Mouse (Mus musculus) erythroblast, embryonic 14.5 days (primary cell): ENCODE results near the gene Gfy. TPM values are rescaled to one million over a fixed set of nuclear protein-coding genes. Genes with fewer than 3 reads are reported as not detected.
A peak's percentile ranks its signal among the peaks of the same experiment; 100 is the strongest.

ENCODE experiments used
- H3K27me3 ChIP-seq: 2 replicates; pipeline ENCODE4 v1.6.1; 2012; ENCODE audit warnings: inconsistent platforms; ENCODE audit not compliant: control insufficient read depth
- H3K36me3 ChIP-seq: 2 replicates; pipeline ENCODE4 v1.6.1; 2012; ENCODE audit warnings: mild to moderate bottlenecking, inconsistent platforms; ENCODE audit not compliant: control insufficient read depth
- H3K4me1 ChIP-seq: 2 replicates; pipeline ENCODE4 v1.6.1; 2012; ENCODE audit warnings: inconsistent platforms; ENCODE audit not compliant: control insufficient read depth
- H3K4me3 ChIP-seq: replicated peaks from 2 replicates; pipeline ENCODE3; 2012; ENCODE audit warnings: moderate library complexity, mild to moderate bottlenecking, inconsistent platforms
- H3K9me3 ChIP-seq: 2 replicates; pipeline ENCODE4 v1.6.1; 2012; ENCODE audit warnings: low read length, inconsistent platforms, mixed read lengths; ENCODE audit not compliant: control insufficient read depth
- GATA1 ChIP-seq: IDR thresholded peaks from 2 replicates; pipeline ENCODE4 v1.6.1; 2012; ENCODE audit warnings: low read length, inconsistent platforms, mixed read lengths
- TAL1 ChIP-seq: IDR thresholded peaks from 3 replicates; pipeline ENCODE4 v1.6.1; 2012; ENCODE audit warnings: low read length, inconsistent platforms, mixed read lengths
- polyA plus RNA-seq: library from polyadenylated mRNA; stranded (reverse); fragments of >175 nt; gene quantifications from 2 replicates; pipeline ENCODE4 v1.2.3, GENCODE M21; 2012

Gfy gene
- polyA plus RNA-seq, 1 experiment = not detected

GRCm38 (mm10) chr7:45126844-45127699, 52.3 kb downstream of the Gfy start:
- peaks cover 50% of the 10 kb centered on the region for H3K36me3 ChIP-seq
- H3K4me1 ChIP-seq = peaks cover 79% of the 10 kb centered on the region
- H3K9me3 ChIP-seq = no peaks in the 10 kb centered on the region
- TF ChIP-seq GATA1 (no peak), TAL1 (no peak)
- no peaks in the 10 kb centered on the region for H3K27me3 ChIP-seq
- H3K4me3 ChIP-seq = peak overlapping the region; percentile 97

Other genes with a start within 250 kb of the Gfy start
- gene Tsks, start 236.4 kb downstream of the Gfy start, polyA plus RNA-seq = not detected in 2 replicates
- gene Cpt1c, start 204.7 kb downstream of the Gfy start, polyA plus RNA-seq = 0.05 and 0.07 TPM in 2 replicates
- 4.3 and 4.9 TPM in 2 replicates for gene Prmt1, start 193.0 kb downstream of the Gfy start, polyA plus RNA-seq
- gene Irf3, start 181.9 kb downstream of the Gfy start, polyA plus RNA-seq = 10.4 and 10.6 TPM in 2 replicates
- gene Bcl2l12, start 180.9 kb downstream of the Gfy start, polyA plus RNA-seq = 6.1 and 6.4 TPM in 2 replicates
- gene Scaf1, start 163.2 kb downstream of the Gfy start, polyA plus RNA-seq = 29.6 and 31.0 TPM in 2 replicates
- gene Rras, start 161.6 kb downstream of the Gfy start, polyA plus RNA-seq = 0.45 and 0.53 TPM in 2 replicates
- gene Prr12, start 126.7 kb downstream of the Gfy start, polyA plus RNA-seq = 1.6 and 2.9 TPM in 2 replicates
- gene Nosip, start 117.1 kb downstream of the Gfy start, polyA plus RNA-seq = 12.5 and 14.9 TPM in 2 replicates
- gene Prrg2, start 116.9 kb downstream of the Gfy start, polyA plus RNA-seq = 3.0 and 3.6 TPM in 2 replicates
- gene Rcn3, start 87.3 kb downstream of the Gfy start, polyA plus RNA-seq = 0.86 and 0.91 TPM in 2 replicates
- gene Fcgrt, start 75.7 kb downstream of the Gfy start, polyA plus RNA-seq = 1.0 TPM in 2 replicates
- gene Rps11, start 55.1 kb downstream of the Gfy start, polyA plus RNA-seq = 22.2 and 23.5 TPM in 2 replicates
- 438 and 543 TPM in 2 replicates for gene Rpl13a, start 50.8 kb downstream of the Gfy start, polyA plus RNA-seq
- not detected in 2 replicates for gene Gm45713, start 43.3 kb downstream of the Gfy start, polyA plus RNA-seq
- gene Flt3l, start 43.1 kb downstream of the Gfy start, polyA plus RNA-seq = 1.7 TPM in 2 replicates
- 6.2 and 7.2 TPM in 2 replicates for gene Pih1d1, start 25.3 kb downstream of the Gfy start, polyA plus RNA-seq
- 13.5 and 16.3 TPM in 2 replicates for gene Aldh16a1, start 25.0 kb downstream of the Gfy start, polyA plus RNA-seq
- gene Slc17a7, start 15.6 kb downstream of the Gfy start, polyA plus RNA-seq = 0.02 TPM in 1 of 2 replicates, not detected in the other
- gene Pth2, start 1.4 kb upstream of the Gfy start, polyA plus RNA-seq = not detected in 2 replicates
- gene Ccdc155, start 25.3 kb upstream of the Gfy start, polyA plus RNA-seq = 0.05 TPM in 1 of 2 replicates, not detected in the other
- gene Dkkl1, start 32.6 kb upstream of the Gfy start, polyA plus RNA-seq = 0.55 and 0.60 TPM in 2 replicates
- gene Tead2, start 36.2 kb upstream of the Gfy start, polyA plus RNA-seq = 0.06 and 0.10 TPM in 2 replicates
- 0.70 and 1.2 TPM in 2 replicates for gene Cd37, start 59.5 kb upstream of the Gfy start, polyA plus RNA-seq
- not detected in 2 replicates for gene Slc6a16, start 61.5 kb upstream of the Gfy start, polyA plus RNA-seq
- gene Slc6a21, start 97.9 kb upstream of the Gfy start, polyA plus RNA-seq = not detected in 2 replicates
- gene Trpm4, start 154.2 kb upstream of the Gfy start, polyA plus RNA-seq = 0.02 and 0.04 TPM in 2 replicates
- gene Hrc, start 155.7 kb upstream of the Gfy start, polyA plus RNA-seq = not detected in 2 replicates
- gene Ppfia3, start 187.4 kb upstream of the Gfy start, polyA plus RNA-seq = 0.13 and 0.33 TPM in 2 replicates
- gene Lin7b, start 191.0 kb upstream of the Gfy start, polyA plus RNA-seq = 0.18 TPM in 1 of 2 replicates, not detected in the other
- 68.0 and 79.6 TPM in 2 replicates for gene Snrnp70, start 216.2 kb upstream of the Gfy start, polyA plus RNA-seq
- not detected in 2 replicates for gene Kcna7, start 226.1 kb upstream of the Gfy start, polyA plus RNA-seq
- gene Ntf5, start 234.1 kb upstream of the Gfy start, polyA plus RNA-seq = not detected in 2 replicates
- gene Lhb, start 241.3 kb upstream of the Gfy start, polyA plus RNA-seq = not detected in 2 replicates